Mouse (Mus musculus): ENCODE measurements at regions not wholly inside any gene's neighbourhood (a gene's known extent, or its start where the extent isn't known, plus 50 kb on each side); places are given as distances from the start of the nearest gene placed in this dataset.

DNA sequence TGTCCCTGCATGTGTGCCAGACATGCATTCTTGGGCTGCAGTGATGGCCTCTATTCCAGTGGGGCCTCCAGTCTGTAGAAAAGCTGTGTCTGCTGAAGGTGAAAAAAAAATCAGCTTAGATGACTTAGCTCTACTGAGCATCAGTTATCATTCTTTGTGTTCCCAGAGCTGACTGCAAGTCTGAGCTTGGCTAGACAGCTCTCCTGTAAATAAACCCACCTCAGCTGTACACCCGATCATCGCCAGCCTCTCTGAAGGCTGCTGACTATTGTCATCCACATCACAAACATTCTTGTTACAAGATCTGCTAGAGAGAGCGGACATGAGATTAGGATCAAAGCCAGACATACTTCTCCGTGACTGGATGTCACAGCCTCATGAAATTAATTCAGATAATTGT is 504.2 kb downstream of the Dcdc2c start:
- TF ChIP-seq POLR2A (IDR thresholded peaks at IDR 0.05; ENCODE audit: control insufficient read depth, low read depth, low read length) (no peak), CTCF (IDR thresholded peaks at IDR 0.05; ENCODE audit: control insufficient read depth, insufficient read depth, insufficient replicate concordance, low read depth, low read length) (no peak)

Measured in testis, adult 2 months (tissue).